Mouse (Mus musculus): ENCODE measurements around the gene Tfap4. TPM values are rescaled to one million over a fixed set of nuclear protein-coding genes. Genes with fewer than 3 reads are reported as not detected.

Tfap4 gene
- 82.7 and 93.5 TPM in 2 replicates for polyA plus RNA-seq (2012)

GRCm38 (mm10) chr16:4559715-4560144, at the start of gene Tfap4:
Tfap4 (minus strand) TSS chr16:4559854.

GRCm38 (mm10) chr16:4593971-4594813, 34.5 kb upstream of the Tfap4 start, which contains the start of gene Glis2:
Glis2 (plus strand) TSS chr16:4594713.

GRCm38 (mm10) chr16:4541501-4542198, 18.0 kb downstream of the Tfap4 start, which contains the start of gene Srl:
Srl (minus strand) TSS chr16:4541816.

Other genes with a start within 250 kb of the Tfap4 start
- 1.2 and 1.9 TPM in 2 replicates for gene Adcy9, start 139.4 kb downstream of the Tfap4 start, polyA plus RNA-seq (2012)
- 2.9 and 3.6 TPM in 2 replicates for gene Srl, start 18.0 kb downstream of the Tfap4 start, polyA plus RNA-seq (2012)
- gene Glis2, start 34.9 kb upstream of the Tfap4 start, polyA plus RNA-seq (2012) = 3.8 and 5.1 TPM in 2 replicates
- gene Pam16, start 65.1 kb upstream of the Tfap4 start, polyA plus RNA-seq (2012) = 31.1 and 37.2 TPM in 2 replicates
- 5.5 and 6.5 TPM in 2 replicates for gene Vasn, start 80.1 kb upstream of the Tfap4 start, polyA plus RNA-seq (2012)
- 14.1 and 16.5 TPM in 2 replicates for gene Dnaja3, start 80.1 kb upstream of the Tfap4 start, polyA plus RNA-seq (2012)
- gene Coro7, start 119.9 kb upstream of the Tfap4 start, polyA plus RNA-seq (2012) = 391 and 400 TPM in 2 replicates
- 15.7 and 20.6 TPM in 2 replicates for gene Nmral1, start 159.5 kb upstream of the Tfap4 start, polyA plus RNA-seq (2012)
- gene Hmox2, start 166.5 kb upstream of the Tfap4 start, polyA plus RNA-seq (2012) = 13.0 and 14.7 TPM in 2 replicates
- 37.4 and 39.7 TPM in 2 replicates for gene Cdip1, start 230.4 kb upstream of the Tfap4 start, polyA plus RNA-seq (2012)